Mouse (Mus musculus): Measurements from ENCODE around the gene Mars.

- peak; percentile 56 for TF ChIP-seq CTCF (IDR thresholded peaks at IDR 0.05; ENCODE audit: low read depth, low read length)
- no peak for TF ChIP-seq POLR2A (IDR thresholded peaks at IDR 0.05; ENCODE audit: extremely low read depth, insufficient read depth, low read length)
Observed at GRCm38 (mm10) chr10:127348957-127349356, 37.4 kb upstream of the Mars start.
